Mouse (Mus musculus) testis, adult 2 months (tissue): ENCODE results near the gene Gfy.

Source experiments
- CTCF ChIP-seq: fragments of 200-500 bp; IDR thresholded peaks from 2 replicates; pipeline ENCODE4 v1.5.1; 2012; ENCODE audit warnings: low read depth, mild to moderate bottlenecking, inconsistent platforms, low read length, moderate library complexity; ENCODE audit not compliant: control insufficient read depth, insufficient read depth, insufficient replicate concordance
- POLR2A ChIP-seq: fragments of 200-500 bp; IDR thresholded peaks from 2 replicates; pipeline ENCODE4 v1.6.1; 2012; ENCODE audit warnings: low read depth, mild to moderate bottlenecking, inconsistent platforms, low read length, moderate library complexity; ENCODE audit not compliant: control insufficient read depth

- TF ChIP-seq CTCF = no peak
- no peak for TF ChIP-seq POLR2A
Measured at GRCm38 (mm10) chr7:45166950-45167401, 12.4 kb downstream of the Gfy start.
